Mouse (Mus musculus): Measurements from ENCODE around the gene Oip5.
A peak's percentile ranks its signal among the peaks of the same experiment; 100 is the strongest.

- no peak for TF ChIP-seq POLR2A (IDR thresholded peaks at IDR 0.05; ENCODE audit: extremely low read depth, insufficient read depth, low read length)
- TF ChIP-seq CTCF (IDR thresholded peaks at IDR 0.05; ENCODE audit: extremely low read depth, insufficient read depth, low read length) = peak; percentile 60
Measured at GRCm38 (mm10) chr2:119587383-119587782, 30.9 kb downstream of the Oip5 start.

Measured in cortical plate, adult 2 months (tissue).